Mouse (Mus musculus): Measurements from ENCODE around the gene Gin1.

DNA sequence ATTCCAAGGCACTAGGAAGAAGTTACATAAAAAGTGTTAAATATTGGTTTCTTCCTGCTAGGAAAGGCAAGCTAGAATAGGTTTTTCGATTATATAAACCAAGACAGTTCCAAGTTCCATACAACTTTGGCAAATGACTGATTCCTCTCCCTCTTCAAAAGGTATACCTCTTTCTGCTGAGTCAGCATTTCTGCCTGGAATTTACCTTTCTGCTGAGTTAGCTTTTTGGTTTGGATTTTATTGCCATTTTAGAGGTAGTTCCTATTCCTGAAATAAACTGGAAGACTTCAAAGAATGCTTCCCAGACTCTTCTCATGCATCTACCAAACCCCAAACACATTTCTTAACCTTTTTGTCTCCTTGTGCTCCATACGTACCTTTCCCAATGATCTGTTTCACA is 1.9 kb upstream of the Gin1 start:
- TF ChIP-seq TAL1 (IDR thresholded peaks at IDR 0.05; ENCODE audit: low read length) (no peak), GATA1 (IDR thresholded peaks at IDR 0.05; ENCODE audit: low read length) (no peak)
